Mouse (Mus musculus) midbrain, embryonic 15.5 days (tissue): ENCODE results near the gene Gfra1. TPM values are rescaled to one million over a fixed set of nuclear protein-coding genes. Genes with fewer than 3 reads are reported as not detected.

Experiments
- ATAC-seq: fragments of 200-750 bp; cut with Nextera tagmentation; replicated peaks from 2 replicates; pipeline ENCODE4 v1.8.0; 2017; ENCODE audit warnings: moderate TSS enrichment
- H3K27ac ChIP-seq: fragments of 300-500 bp; sonication (generic); 2 replicates; pipeline ENCODE4 v1.5.1; 2015; ENCODE audit warnings: mild to moderate bottlenecking, inconsistent platforms
- H3K27me3 ChIP-seq: fragments of 300-500 bp; sonication (generic); replicated peaks from 2 replicates; pipeline ENCODE4 v1.6.1; 2015; ENCODE audit warnings: inconsistent platforms
- H3K36me3 ChIP-seq: fragments of 300-500 bp; sonication (generic); replicated peaks from 2 replicates; pipeline ENCODE4 v1.6.1; 2015; ENCODE audit warnings: inconsistent platforms
- H3K4me1 ChIP-seq: fragments of 300-500 bp; sonication (generic); 2 replicates; pipeline ENCODE4 v1.6.1; 2015; ENCODE audit warnings: inconsistent platforms
- H3K4me2 ChIP-seq: fragments of 300-500 bp; sonication (generic); 2 replicates; pipeline ENCODE4 v1.6.1; 2015; ENCODE audit warnings: inconsistent platforms, mild to moderate bottlenecking, moderate library complexity
- H3K4me3 ChIP-seq: fragments of 300-500 bp; sonication (generic); 2 replicates; pipeline ENCODE4 v1.5.1; 2015; ENCODE audit warnings: mild to moderate bottlenecking, inconsistent platforms
- H3K9ac ChIP-seq: fragments of 300-500 bp; sonication (generic); 2 replicates; pipeline ENCODE4 v1.6.1; 2015; ENCODE audit warnings: mild to moderate bottlenecking, inconsistent platforms
- H3K9me3 ChIP-seq: fragments of 300-500 bp; sonication (generic); 2 replicates; pipeline ENCODE4 v1.6.1; 2016; ENCODE audit warnings: inconsistent platforms
- WGBS: fragments of 180-500 bp; shearing (Covaris S2); methylation state at CpG from one replicate; pipeline ENCODE4 v1.1.7; 2015; ENCODE audit warnings: mixed read lengths; 5-methylcytosine and 5-hydroxymethylcytosine counted together
- polyA plus RNA-seq: library from polyadenylated mRNA; unstranded; fragments of >200 nt; fragmentation: Nextera tagmentation; extraction: Ambion mirVana; gene quantifications from 2 replicates; pipeline ENCODE4 v1.2.1, GENCODE M21; 2015

The Gfra1 gene
- polyA plus RNA-seq, 1 experiment from 2014 or later = 44.0 TPM

DNA sequence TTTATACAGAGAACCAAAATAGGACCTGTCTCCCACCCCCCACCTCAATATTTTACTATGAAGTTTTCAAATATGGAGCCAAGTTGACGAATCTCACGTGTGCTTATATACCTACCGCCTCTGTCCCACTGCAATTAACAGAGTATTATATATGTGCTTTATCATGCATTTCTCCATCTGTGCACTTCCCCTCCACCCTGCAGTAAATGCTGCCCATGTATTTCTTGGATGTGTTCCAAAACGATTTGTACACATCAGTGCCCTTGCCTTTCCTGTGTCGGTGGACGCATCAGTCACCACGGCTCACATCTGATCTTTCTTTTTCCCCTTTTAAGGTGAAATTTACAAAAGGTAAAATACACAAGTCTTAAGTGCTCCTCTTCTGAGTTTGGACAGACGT, 77.7 kb downstream of the Gfra1 start:
- 63% methylated on average over 8 of the region's 8 CpGs for WGBS
- Histone ChIP-seq H3K4me2 (no peak overlapping the region), H3K27me3 (no peaks in the 10 kb centered on the region), H3K27ac (no peak overlapping the region), H3K9me3 (no peaks in the 10 kb centered on the region), H3K4me3 (no peak overlapping the region), H3K4me1 (no peaks in the 10 kb centered on the region), H3K36me3 (no peaks in the 10 kb centered on the region), H3K9ac (no peak overlapping the region)
- ATAC-seq = no peak

DNA sequence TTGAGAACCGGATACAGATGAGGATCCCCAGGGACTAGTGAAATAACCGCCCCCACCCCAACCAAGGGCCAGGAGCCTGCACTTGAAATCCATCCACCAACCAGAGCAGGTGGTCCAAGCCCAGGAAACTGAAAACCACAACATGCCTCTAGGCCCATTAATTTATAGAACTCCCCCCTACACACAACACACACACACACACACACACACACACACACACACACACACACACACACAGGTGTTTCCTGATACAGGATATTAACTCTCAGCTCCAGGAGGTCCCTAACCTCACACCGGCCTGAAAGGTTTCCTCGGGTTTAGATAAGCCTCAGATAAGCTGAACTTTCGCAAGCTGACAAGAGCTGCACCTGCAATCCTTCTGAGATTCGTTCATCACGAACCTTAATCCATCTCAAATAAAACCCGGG, 79.0 kb downstream of the Gfra1 start:
- no peak overlapping the region for H3K4me2 ChIP-seq
- H3K27me3 ChIP-seq = no peaks in the 10 kb centered on the region
- no peaks in the 10 kb centered on the region for H3K4me1 ChIP-seq
- H3K9me3 ChIP-seq = no peaks in the 10 kb centered on the region
- 56% methylated on average over 8 of the region's 8 CpGs for WGBS
- H3K36me3 ChIP-seq = no peaks in the 10 kb centered on the region
- no peak overlapping the region for H3K9ac ChIP-seq
- no peak for ATAC-seq
- H3K27ac ChIP-seq = no peak overlapping the region
- H3K4me3 ChIP-seq = no peak overlapping the region

GRCm38 (mm10) chr19:58374648-58375047, 81.1 kb downstream of the Gfra1 start:
- no peak overlapping the region for H3K27ac ChIP-seq
- no peak overlapping the region for H3K4me3 ChIP-seq
- no peaks in the 10 kb centered on the region for H3K4me1 ChIP-seq
- no peak overlapping the region for H3K9ac ChIP-seq
- 94% methylated on average over 5 of the region's 5 CpGs for WGBS
- ATAC-seq = no peak
- H3K27me3 ChIP-seq = no peaks in the 10 kb centered on the region
- H3K4me2 ChIP-seq = no peak overlapping the region
- no peaks in the 10 kb centered on the region for H3K9me3 ChIP-seq
- no peaks in the 10 kb centered on the region for H3K36me3 ChIP-seq

GRCm38 (mm10) chr19:58374155-58374554, 81.6 kb downstream of the Gfra1 start:
- Histone ChIP-seq H3K27me3 (no peaks in the 10 kb centered on the region), H3K4me1 (no peaks in the 10 kb centered on the region), H3K4me2 (no peak overlapping the region), H3K4me3 (no peak overlapping the region), H3K9me3 (no peaks in the 10 kb centered on the region), H3K36me3 (no peaks in the 10 kb centered on the region), H3K9ac (no peak overlapping the region), H3K27ac (no peak overlapping the region)
- no peak for ATAC-seq
- 93% methylated on average over 4 of the region's 4 CpGs for WGBS

GRCm38 (mm10) chr19:58368513-58368912, 87.2 kb downstream of the Gfra1 start:
- no peak overlapping the region for H3K4me2 ChIP-seq
- no peak for ATAC-seq
- 54% methylated on average over 2 of the region's 2 CpGs for WGBS

GRCm38 (mm10) chr19:58364688-58365087, 91.0 kb downstream of the Gfra1 start:
- Histone ChIP-seq H3K27me3 (no peaks in the 10 kb centered on the region), H3K9me3 (no peaks in the 10 kb centered on the region), H3K4me3 (no peak overlapping the region), H3K36me3 (no peaks in the 10 kb centered on the region), H3K4me2 (no peak overlapping the region), H3K27ac (no peak overlapping the region), H3K9ac (no peak overlapping the region), H3K4me1 (no peaks in the 10 kb centered on the region)
- ATAC-seq = 0 out of 2 replicates have a peak, but pooled peaks have one; percentile 17
- 57% methylated on average over 9 of the region's 9 CpGs for WGBS

More at GRCm38 (mm10) chr19:58368513-58368912, 87.2 kb downstream of the Gfra1 start:
- Histone ChIP-seq H3K27ac (no peak overlapping the region), H3K4me1 (no peaks in the 10 kb centered on the region), H3K36me3 (no peaks in the 10 kb centered on the region), H3K9ac (no peak overlapping the region), H3K27me3 (no peaks in the 10 kb centered on the region), H3K9me3 (no peaks in the 10 kb centered on the region), H3K4me3 (no peak overlapping the region)

DNA sequence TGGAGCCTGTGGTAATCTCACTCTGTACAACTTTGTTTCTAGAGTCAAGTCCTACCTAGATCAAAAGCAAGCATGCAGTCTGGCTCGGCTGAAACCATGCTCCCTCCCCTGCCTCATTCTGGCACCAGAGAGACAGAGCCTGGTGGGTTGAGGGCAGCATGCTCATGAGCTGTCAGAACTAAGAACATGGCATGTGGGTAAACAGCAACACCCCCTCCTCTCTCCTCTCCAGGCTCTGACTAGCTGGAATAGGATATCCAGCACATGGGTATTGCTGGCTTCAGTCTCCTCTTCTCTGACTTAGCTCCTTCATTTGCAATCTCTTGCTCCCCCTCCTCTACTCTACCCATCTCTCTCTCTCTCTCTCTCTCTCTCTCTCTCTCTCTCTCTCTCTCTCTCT, 94.7 kb downstream of the Gfra1 start:
- H3K4me3 ChIP-seq = no peak overlapping the region
- ATAC-seq = no peak
- no peaks in the 10 kb centered on the region for H3K9me3 ChIP-seq
- no peak overlapping the region for H3K9ac ChIP-seq
- H3K27ac ChIP-seq = no peak overlapping the region
- 56% methylated on average over 1 of the region's 1 CpGs for WGBS
- no peak overlapping the region for H3K4me2 ChIP-seq
- no peaks in the 10 kb centered on the region for H3K36me3 ChIP-seq
- no peaks in the 10 kb centered on the region for H3K4me1 ChIP-seq
- no peaks in the 10 kb centered on the region for H3K27me3 ChIP-seq

GRCm38 (mm10) chr19:58358063-58358462, 97.6 kb downstream of the Gfra1 start:
- no peak overlapping the region for H3K9ac ChIP-seq
- no peaks in the 10 kb centered on the region for H3K9me3 ChIP-seq
- no peak for ATAC-seq
- WGBS = 87% methylated on average over 13 of the region's 13 CpGs
- no peak overlapping the region for H3K27ac ChIP-seq
- H3K4me1 ChIP-seq = peaks cover 11% of the 10 kb centered on the region
- H3K27me3 ChIP-seq = no peaks in the 10 kb centered on the region
- no peak overlapping the region for H3K4me3 ChIP-seq
- H3K36me3 ChIP-seq = no peaks in the 10 kb centered on the region
- no peak overlapping the region for H3K4me2 ChIP-seq

GRCm38 (mm10) chr19:58353953-58354352, 101.8 kb downstream of the Gfra1 start:
- Histone ChIP-seq H3K36me3 (no peaks in the 10 kb centered on the region), H3K4me2 (no peak overlapping the region), H3K27ac (peak overlapping the region; percentile 59), H3K4me1 (peaks cover 33% of the 10 kb centered on the region), H3K27me3 (no peaks in the 10 kb centered on the region), H3K4me3 (no peak overlapping the region), H3K9ac (no peak overlapping the region), H3K9me3 (no peaks in the 10 kb centered on the region)
- WGBS = 41% methylated on average over 2 of the region's 2 CpGs
- no peak for ATAC-seq

DNA sequence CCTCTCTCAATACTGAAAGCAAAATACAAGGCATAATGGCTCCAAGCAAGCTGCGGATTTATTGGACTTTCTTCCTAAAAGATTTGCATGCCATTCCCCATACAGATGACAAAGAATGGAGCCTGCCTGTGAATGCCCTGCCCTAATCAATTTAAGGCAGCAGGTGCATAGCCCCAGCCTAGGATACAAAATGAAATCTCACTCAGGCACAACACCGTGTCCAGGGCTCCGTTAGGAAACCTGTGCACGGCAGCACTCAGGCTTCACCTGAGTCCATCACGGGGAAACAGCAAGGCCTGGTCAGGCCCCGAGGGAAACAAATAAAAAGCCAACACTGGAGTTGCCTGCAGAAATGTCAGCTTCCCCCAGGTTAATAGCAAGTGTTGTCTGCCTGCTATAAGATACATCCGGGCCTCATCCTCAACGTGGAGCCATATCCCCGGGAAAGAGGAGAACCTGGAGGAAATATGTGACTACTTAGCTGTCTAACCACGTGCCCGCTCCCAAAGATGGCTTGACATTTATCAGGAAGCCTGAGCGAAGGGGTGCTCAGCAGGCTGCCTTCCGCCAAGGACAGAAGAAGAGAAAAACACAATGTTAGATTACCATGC, 102.3 kb downstream of the Gfra1 start:
- no peak overlapping the region for H3K4me2 ChIP-seq
- WGBS = 30% methylated on average over 13 of the region's 13 CpGs
- no peaks in the 10 kb centered on the region for H3K27me3 ChIP-seq
- no peak overlapping the region for H3K4me3 ChIP-seq
- H3K9me3 ChIP-seq = no peaks in the 10 kb centered on the region
- H3K27ac ChIP-seq = peak overlapping the region; percentile 59
- no peaks in the 10 kb centered on the region for H3K36me3 ChIP-seq
- H3K9ac ChIP-seq = no peak overlapping the region
- 0 out of 2 replicates have a peak, but pooled peaks have one; percentile 46 for ATAC-seq
- H3K4me1 ChIP-seq = peaks cover 38% of the 10 kb centered on the region

GRCm38 (mm10) chr19:58349890-58350408, 105.8 kb downstream of the Gfra1 start:
- peaks cover 38% of the 10 kb centered on the region for H3K4me1 ChIP-seq
- H3K36me3 ChIP-seq = no peaks in the 10 kb centered on the region
- no peaks in the 10 kb centered on the region for H3K27me3 ChIP-seq
- H3K9ac ChIP-seq = no peak overlapping the region
- no peak for ATAC-seq
- H3K27ac ChIP-seq = peak overlapping the region; percentile 62; the same call in 1 of the 2 replicates
- no peak overlapping the region for H3K4me2 ChIP-seq
- no peak overlapping the region for H3K4me3 ChIP-seq
- no peaks in the 10 kb centered on the region for H3K9me3 ChIP-seq
- 6% methylated on average over 5 of the region's 5 CpGs for WGBS

DNA sequence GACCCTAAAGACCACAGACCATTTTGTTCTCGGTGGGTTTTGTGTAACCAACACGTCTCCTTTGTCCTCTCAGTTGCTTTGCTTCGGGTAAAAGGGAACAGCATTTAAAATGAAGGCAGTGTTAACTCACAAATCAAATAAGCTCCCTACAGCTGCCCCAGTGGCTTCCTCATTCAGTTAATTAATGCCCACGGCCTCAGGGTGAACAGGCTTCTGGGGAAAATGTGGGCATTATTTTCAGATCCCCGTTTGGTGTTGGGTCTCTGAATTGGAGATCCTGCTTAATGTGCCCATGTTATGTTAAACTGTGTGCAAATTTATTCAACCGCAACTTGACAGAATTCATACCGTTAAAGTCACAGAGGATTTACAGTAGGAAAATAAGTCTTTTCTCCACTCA, 110.6 kb downstream of the Gfra1 start:
- Histone ChIP-seq H3K9ac (no peak overlapping the region), H3K27ac (no peak overlapping the region), H3K27me3 (no peaks in the 10 kb centered on the region), H3K9me3 (no peaks in the 10 kb centered on the region), H3K4me3 (no peak overlapping the region), H3K4me2 (no peak overlapping the region), H3K4me1 (peaks cover 10% of the 10 kb centered on the region; the same call in 1 of the 2 replicates), H3K36me3 (no peaks in the 10 kb centered on the region)
- no peak for ATAC-seq
- WGBS = 20% methylated on average over 7 of the region's 7 CpGs

GRCm38 (mm10) chr19:58341351-58341750, 114.4 kb downstream of the Gfra1 start:
- H3K9me3 ChIP-seq = no peaks in the 10 kb centered on the region
- H3K27ac ChIP-seq = no peak overlapping the region
- no peak overlapping the region for H3K4me3 ChIP-seq

More at GRCm38 (mm10) chr19:58341351-58341750, 114.4 kb downstream of the Gfra1 start:
- Histone ChIP-seq H3K36me3 (no peaks in the 10 kb centered on the region), H3K27me3 (0 out of 2 replicates have a peak, but pooled peaks cover 3% of the 10 kb centered on the region), H3K9ac (no peak overlapping the region), H3K4me2 (no peak overlapping the region), H3K4me1 (no peaks in the 10 kb centered on the region)
- ATAC-seq = no peak
- whole genome bisulfite sequencing = 71% methylated on average over 4 of the region's 4 CpGs
